Mouse (Mus musculus) neural tube, embryonic 12.5 days (tissue): ENCODE results near the gene Oas1e. TPM values are rescaled to one million over a fixed set of nuclear protein-coding genes. Genes with fewer than 3 reads are reported as not detected.
"Not testable (repeated sequence)": the region's sequence is repeated elsewhere in the genome, so short reads cannot be mapped to it uniquely, and the experiment has no call there.

Experiments used
- ATAC-seq: fragments of 200-750 bp; cut with Nextera tagmentation; 2 replicates; pipeline ENCODE4 v1.8.0; 2017; ENCODE audit warnings: low read depth, mild to moderate bottlenecking, moderate TSS enrichment, moderate library complexity; ENCODE audit not compliant: low FRiP score
- H3K27ac ChIP-seq: fragments of 300-500 bp; sonication (generic); 2 replicates; pipeline ENCODE4 v1.5.1; 2016
- H3K27me3 ChIP-seq: fragments of 300-500 bp; sonication (generic); replicated peaks from 2 replicates; pipeline ENCODE4 v1.6.1; 2016; ENCODE audit warnings: mild to moderate bottlenecking
- H3K36me3 ChIP-seq: fragments of 300-500 bp; sonication (generic); 2 replicates; pipeline ENCODE4 v1.6.1; 2016; ENCODE audit warnings: mild to moderate bottlenecking
- H3K4me1 ChIP-seq: fragments of 300-500 bp; sonication (generic); 2 replicates; pipeline ENCODE4 v1.6.1; 2016
- H3K4me2 ChIP-seq: fragments of 300-500 bp; sonication (generic); replicated peaks from 2 replicates; pipeline ENCODE4 v1.6.1; 2016; ENCODE audit warnings: mild to moderate bottlenecking
- H3K4me3 ChIP-seq: fragments of 300-500 bp; sonication (generic); 2 replicates; pipeline ENCODE4 v1.5.1; 2016
- H3K9ac ChIP-seq: fragments of 300-500 bp; sonication (generic); 2 replicates; pipeline ENCODE4 v1.6.1; 2016; ENCODE audit warnings: mild to moderate bottlenecking
- H3K9me3 ChIP-seq: fragments of 300-500 bp; sonication (generic); 2 replicates; pipeline ENCODE4 v1.6.1; 2016; ENCODE audit warnings: mild to moderate bottlenecking
- WGBS: fragments of 180-500 bp; shearing (Covaris S2); methylation state at CpG from one replicate; pipeline ENCODE4 v1.1.7; 2016; 5-methylcytosine and 5-hydroxymethylcytosine counted together
- polyA plus RNA-seq: library from polyadenylated mRNA; unstranded; fragments of >200 nt; fragmentation: Nextera tagmentation; extraction: Ambion mirVana; gene quantifications from 2 replicates; pipeline ENCODE4 v1.2.1, GENCODE M21; 2016

The Oas1e gene
- polyA plus RNA-seq, 1 experiment from 2014 or later: not detected

GRCm38 (mm10) chr5:120803596-120803995, 8.3 kb upstream of the Oas1e start:
- no peak for ATAC-seq
- Histone ChIP-seq H3K9ac (no peak overlapping the region), H3K4me2 (no peak overlapping the region), H3K9me3 (peaks cover 5% of the 10 kb centered on the region; the same call in 1 of the 2 replicates), H3K4me1 (no peaks in the 10 kb centered on the region), H3K27ac (no peak overlapping the region), H3K36me3 (no peaks in the 10 kb centered on the region), H3K4me3 (no peak overlapping the region), H3K27me3 (no peaks in the 10 kb centered on the region)
- WGBS: 74% methylated on average over 2 of the region's 2 CpGs

- H3K36me3 ChIP-seq, H3K4me1 ChIP-seq, H3K9ac ChIP-seq, H3K4me2 ChIP-seq, H3K4me3 ChIP-seq, ATAC-seq, H3K9me3 ChIP-seq, H3K27me3 ChIP-seq, H3K27ac ChIP-seq: not testable (repeated sequence)
- WGBS: 77% methylated on average over 2 of the region's 2 CpGs
Observed at GRCm38 (mm10) chr5:120798943-120799342, 3.6 kb upstream of the Oas1e start.

- H3K4me1 ChIP-seq, H3K27me3 ChIP-seq, H3K4me3 ChIP-seq, H3K27ac ChIP-seq, H3K9ac ChIP-seq, H3K4me2 ChIP-seq, H3K9me3 ChIP-seq, ATAC-seq, H3K36me3 ChIP-seq: not testable (repeated sequence)
- WGBS: 81% methylated on average over 5 of the region's 5 CpGs
Observed at GRCm38 (mm10) chr5:120798147-120798546, 2.8 kb upstream of the Oas1e start.

- Histone ChIP-seq H3K4me3 (no peak overlapping the region), H3K4me2 (no peak overlapping the region), H3K27me3 (no peaks in the 10 kb centered on the region), H3K9ac (no peak overlapping the region), H3K36me3 (no peaks in the 10 kb centered on the region), H3K9me3 (no peaks in the 10 kb centered on the region), H3K27ac (no peak overlapping the region), H3K4me1 (no peaks in the 10 kb centered on the region)
- ATAC-seq: no peak
- WGBS: 30% methylated on average over 2 of the region's 2 CpGs
Observed at GRCm38 (mm10) chr5:120793043-120793442, 2.3 kb downstream of the Oas1e start.

- Histone ChIP-seq H3K4me1 (no peaks in the 10 kb centered on the region), H3K4me2 (no peak overlapping the region), H3K27ac (no peak overlapping the region), H3K9me3 (no peaks in the 10 kb centered on the region), H3K4me3 (no peak overlapping the region), H3K36me3 (no peaks in the 10 kb centered on the region), H3K9ac (no peak overlapping the region), H3K27me3 (no peaks in the 10 kb centered on the region)
- ATAC-seq: no peak
- WGBS: 73% methylated on average over 3 of the region's 3 CpGs
Observed at GRCm38 (mm10) chr5:120787042-120787441, 8.3 kb downstream of the Oas1e start.

GRCm38 (mm10) chr5:120782446-120782845, 12.9 kb downstream of the Oas1e start:
- no peaks in the 10 kb centered on the region for H3K36me3 ChIP-seq
- H3K27me3 ChIP-seq: no peaks in the 10 kb centered on the region
- 78% methylated on average over 2 of the region's 2 CpGs for WGBS
- ATAC-seq: no peak
- H3K4me3 ChIP-seq: no peak overlapping the region
- H3K27ac ChIP-seq: no peak overlapping the region
- no peaks in the 10 kb centered on the region for H3K4me1 ChIP-seq
- no peak overlapping the region for H3K4me2 ChIP-seq
- no peak overlapping the region for H3K9ac ChIP-seq
- H3K9me3 ChIP-seq: no peaks in the 10 kb centered on the region

- no peak overlapping the region for H3K4me3 ChIP-seq
- no peak for ATAC-seq
- no peaks in the 10 kb centered on the region for H3K4me1 ChIP-seq
- H3K9ac ChIP-seq: no peak overlapping the region
- no peaks in the 10 kb centered on the region for H3K36me3 ChIP-seq
- no peaks in the 10 kb centered on the region for H3K27me3 ChIP-seq
- no peaks in the 10 kb centered on the region for H3K9me3 ChIP-seq
- no peak overlapping the region for H3K27ac ChIP-seq
- H3K4me2 ChIP-seq: no peak overlapping the region
- WGBS: 79% methylated on average over 1 of the region's 1 CpGs
Observed at GRCm38 (mm10) chr5:120781646-120782045, 13.7 kb downstream of the Oas1e start.

GRCm38 (mm10) chr5:120779922-120780321, 15.4 kb downstream of the Oas1e start:
- H3K27me3 ChIP-seq: no peaks in the 10 kb centered on the region
- no peaks in the 10 kb centered on the region for H3K36me3 ChIP-seq
- no peak for ATAC-seq
- no peak overlapping the region for H3K27ac ChIP-seq
- H3K4me2 ChIP-seq: no peak overlapping the region
- H3K9me3 ChIP-seq: no peaks in the 10 kb centered on the region
- H3K9ac ChIP-seq: no peak overlapping the region
- no peak overlapping the region for H3K4me3 ChIP-seq
- 66% methylated on average over 3 of the region's 3 CpGs for WGBS
- H3K4me1 ChIP-seq: no peaks in the 10 kb centered on the region

- Histone ChIP-seq H3K27ac (no peak overlapping the region), H3K4me1 (no peaks in the 10 kb centered on the region), H3K36me3 (no peaks in the 10 kb centered on the region), H3K9ac (no peak overlapping the region), H3K27me3 (no peaks in the 10 kb centered on the region), H3K9me3 (no peaks in the 10 kb centered on the region), H3K4me2 (no peak overlapping the region), H3K4me3 (no peak overlapping the region)
- WGBS: 83% methylated on average over 2 of the region's 2 CpGs
- ATAC-seq: no peak
Observed at GRCm38 (mm10) chr5:120778941-120779340, 16.4 kb downstream of the Oas1e start.

GRCm38 (mm10) chr5:120777478-120777877, 17.9 kb downstream of the Oas1e start, which contains the start of gene Oas3:
Gene Oas3 (minus strand): TSS chr5:120777661.
- ATAC-seq: no peak
- no peak within 1 kb of the TSS for H3K4me2 ChIP-seq

GRCm38 (mm10) chr5:120776801-120777200, 18.5 kb downstream of the Oas1e start:
- no peaks in the 10 kb centered on the region for H3K36me3 ChIP-seq
- no peaks in the 10 kb centered on the region for H3K4me1 ChIP-seq
- H3K9me3 ChIP-seq: no peaks in the 10 kb centered on the region
- no peak overlapping the region for H3K4me2 ChIP-seq
- no peak overlapping the region for H3K27ac ChIP-seq
- 80% methylated on average over 5 of the region's 5 CpGs for WGBS
- H3K4me3 ChIP-seq: no peak overlapping the region
- ATAC-seq: no peak
- no peak overlapping the region for H3K9ac ChIP-seq
- H3K27me3 ChIP-seq: no peaks in the 10 kb centered on the region

More at GRCm38 (mm10) chr5:120777478-120777877, 17.9 kb downstream of the Oas1e start, which contains the start of gene Oas3:
- no peak within 1 kb of the TSS for H3K4me3 ChIP-seq
- no peaks in the 10 kb centered on the region for H3K36me3 ChIP-seq
- no peaks in the 10 kb centered on the region for H3K27me3 ChIP-seq
- H3K9ac ChIP-seq: no peak within 1 kb of the TSS
- 80% methylated on average over 9 of the region's 9 CpGs for WGBS
- no peak within 1 kb of the TSS for H3K27ac ChIP-seq
- no peaks in the 10 kb centered on the region for H3K4me1 ChIP-seq
- H3K9me3 ChIP-seq: no peaks in the 10 kb centered on the region

- H3K4me3 ChIP-seq: no peak overlapping the region
- H3K9me3 ChIP-seq: no peaks in the 10 kb centered on the region
- no peak for ATAC-seq
- no peak overlapping the region for H3K9ac ChIP-seq
- no peaks in the 10 kb centered on the region for H3K36me3 ChIP-seq
- no peak overlapping the region for H3K27ac ChIP-seq
- WGBS: 85% methylated on average over 14 of the region's 14 CpGs
- H3K4me1 ChIP-seq: no peaks in the 10 kb centered on the region
- no peak overlapping the region for H3K4me2 ChIP-seq
- H3K27me3 ChIP-seq: no peaks in the 10 kb centered on the region
Observed at GRCm38 (mm10) chr5:120775287-120775985, 19.9 kb downstream of the Oas1e start.

GRCm38 (mm10) chr5:120769396-120769795, 25.9 kb downstream of the Oas1e start:
- no peaks in the 10 kb centered on the region for H3K27me3 ChIP-seq
- ATAC-seq: no peak
- WGBS: 76% methylated on average over 3 of the region's 3 CpGs

More at GRCm38 (mm10) chr5:120769396-120769795, 25.9 kb downstream of the Oas1e start:
- Histone ChIP-seq H3K9me3 (no peaks in the 10 kb centered on the region), H3K4me3 (no peak overlapping the region), H3K9ac (no peak overlapping the region), H3K36me3 (no peaks in the 10 kb centered on the region), H3K4me2 (no peak overlapping the region), H3K4me1 (no peaks in the 10 kb centered on the region), H3K27ac (no peak overlapping the region)
